Mouse (Mus musculus) T-helper 2 cell (primary cell): ENCODE results near the gene Tbrg1.

Experiments
- in situ Hi-C: fragments of 300-600 bp; cut with MboI, MseI; formaldehyde crosslinking; loops from one replicate; pipeline ENCODE4 v1.15.1; 2025; ENCODE audit warnings: high pct_unique_total_duplicates

The Tbrg1 gene

GRCm38 (mm10) chr9:37632305-37632704 lies 24.8 kb downstream of the Tbrg1 start:
- in situ Hi-C loops: no loop called here

GRCm38 (mm10) chr9:37629941-37630340 lies 27.2 kb downstream of the Tbrg1 start:
- in situ Hi-C loops: no loop called here

DNA sequence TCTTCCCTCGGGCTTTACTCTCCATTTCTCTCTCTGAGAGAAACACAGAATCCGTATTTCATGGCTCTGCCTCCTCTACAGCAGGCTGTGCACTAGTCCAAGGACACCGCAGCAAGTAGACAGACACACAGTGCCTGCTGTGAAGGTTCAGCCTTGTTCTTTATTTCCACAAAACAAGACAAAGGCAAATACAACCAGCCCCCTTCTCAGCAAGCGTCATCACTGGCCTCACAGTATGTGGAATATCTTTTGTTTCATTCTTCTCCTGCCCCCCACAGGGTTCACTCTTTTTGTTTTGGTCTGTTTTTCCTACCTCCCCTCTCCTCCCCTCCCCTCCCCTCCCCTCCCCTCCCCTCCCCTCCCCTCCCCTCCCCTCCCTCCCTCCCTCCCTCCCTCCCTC lies 28.5 kb downstream of the Tbrg1 start:
- in situ Hi-C loops: no loop called here

DNA sequence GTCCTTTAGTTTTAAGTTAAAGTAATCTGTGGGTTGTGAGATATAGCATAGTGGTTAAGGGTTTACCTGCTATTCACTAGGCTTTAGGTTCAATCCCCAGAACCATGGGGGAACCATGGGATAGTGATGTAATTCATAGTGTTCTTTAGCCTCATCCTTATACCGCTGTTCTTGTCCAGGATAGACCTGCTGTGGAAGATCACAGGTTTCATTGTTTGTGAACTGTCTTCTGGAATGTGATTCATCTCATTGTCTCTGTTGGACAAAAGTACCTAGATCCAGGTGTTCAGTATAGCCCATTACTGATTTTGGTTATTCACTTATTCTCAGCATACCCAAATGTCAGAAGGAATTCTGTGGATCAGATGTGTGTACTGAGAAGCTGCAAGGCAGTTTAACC lies 29.8 kb downstream of the Tbrg1 start:
- in situ Hi-C loops: no loop called here

- in situ Hi-C loops: no loop called here
These were observed 31.0 kb downstream of the Tbrg1 start for GRCm38 (mm10) chr9:37626103-37626567.

DNA sequence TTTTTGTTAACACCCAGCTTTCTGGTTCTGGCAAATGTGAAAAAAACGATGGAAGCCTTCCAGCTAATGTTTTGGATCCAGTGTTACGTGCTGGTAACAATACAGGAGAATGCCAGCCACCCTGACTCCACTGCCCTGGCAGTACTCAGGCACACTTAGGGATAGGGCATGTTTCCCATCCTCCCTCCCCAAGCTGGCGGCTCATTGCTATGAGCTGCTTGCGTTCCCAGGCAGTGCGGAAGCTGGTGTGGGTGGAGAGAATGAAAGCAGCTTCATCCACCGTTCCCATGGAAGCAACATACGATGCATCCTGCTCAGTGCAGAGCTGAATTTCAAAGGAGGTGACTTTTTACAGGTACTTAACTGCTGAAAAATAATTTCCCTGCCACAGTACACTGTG lies 31.5 kb downstream of the Tbrg1 start:
- in situ Hi-C loops: no loop called here

GRCm38 (mm10) chr9:37625129-37625528 lies 32.0 kb downstream of the Tbrg1 start:
- in situ Hi-C loops: no loop called here

GRCm38 (mm10) chr9:37624502-37624901 lies 32.6 kb downstream of the Tbrg1 start:
- in situ Hi-C loops: no loop called here

- in situ Hi-C loops: no loop called here
These were observed 33.1 kb downstream of the Tbrg1 start for GRCm38 (mm10) chr9:37623981-37624380.

DNA sequence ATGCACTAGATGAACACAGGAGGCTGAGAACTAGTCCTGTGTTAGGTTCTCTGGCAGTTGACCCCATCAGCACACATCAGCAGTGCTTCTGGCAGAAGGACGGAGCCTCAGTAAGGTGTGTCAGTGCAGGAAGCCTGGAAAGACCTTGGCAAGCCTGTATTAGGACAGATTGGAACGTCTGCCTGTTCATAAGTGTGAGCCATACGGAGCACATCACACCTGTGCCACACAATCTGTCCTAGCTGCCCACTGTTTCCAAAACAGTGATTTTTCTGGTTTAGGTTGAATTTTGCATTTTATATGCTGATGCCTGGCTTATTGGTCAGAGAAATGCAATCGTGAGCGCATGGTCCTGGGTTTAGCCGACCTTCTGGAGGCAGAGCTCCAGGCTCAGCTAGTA lies 35.8 kb downstream of the Tbrg1 start:
- in situ Hi-C loops: no loop called here

- in situ Hi-C loops: loop anchor here (5.0 kb wide), 2 partner anchors 154 to 194 kb away; no protein-coding TSS in a partner anchor
These were observed 40.3 kb downstream of the Tbrg1 start for GRCm38 (mm10) chr9:37616770-37617169.

DNA sequence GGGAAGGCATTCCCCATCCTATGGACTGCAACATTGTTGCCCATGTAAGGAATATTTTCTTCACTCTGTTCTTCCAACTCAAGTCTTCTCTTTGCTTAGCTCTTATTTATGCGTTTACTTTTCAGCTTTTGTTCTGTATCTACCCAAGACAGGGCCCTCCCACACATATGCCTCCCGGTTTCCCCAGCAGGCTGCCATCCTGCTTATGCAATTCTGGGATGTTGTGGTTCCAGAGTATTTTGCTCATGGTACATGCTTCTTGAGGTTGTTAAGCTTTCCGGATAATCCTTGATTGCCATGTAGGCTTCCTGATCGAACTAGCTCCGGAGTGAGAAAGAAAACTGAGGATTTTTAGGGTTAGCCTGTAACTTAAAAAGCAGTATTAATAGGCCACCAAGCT lies 41.9 kb downstream of the Tbrg1 start:
- in situ Hi-C loops: loop anchor here (5.0 kb wide), 2 partner anchors 153 to 193 kb away; no protein-coding TSS in a partner anchor

DNA sequence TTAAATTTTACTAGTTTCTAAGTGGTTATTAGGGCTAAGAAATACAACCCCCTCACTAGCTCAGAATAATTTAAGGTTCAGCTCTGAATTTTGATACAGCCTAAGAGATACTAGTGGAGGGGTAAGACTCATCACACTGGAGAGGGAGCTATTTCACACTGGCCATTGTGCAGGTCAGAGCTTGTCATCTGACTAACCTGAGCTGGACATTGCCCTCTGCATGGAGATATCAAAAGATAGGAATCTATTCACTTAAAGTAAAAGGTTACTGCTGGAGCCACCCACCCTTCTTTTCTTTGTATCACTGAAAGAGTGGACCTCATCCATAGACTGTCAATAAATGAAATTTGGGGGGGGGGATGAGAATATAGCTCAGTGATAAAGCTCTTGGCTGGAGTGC lies 42.8 kb downstream of the Tbrg1 start:
- in situ Hi-C loops: no loop called here

DNA sequence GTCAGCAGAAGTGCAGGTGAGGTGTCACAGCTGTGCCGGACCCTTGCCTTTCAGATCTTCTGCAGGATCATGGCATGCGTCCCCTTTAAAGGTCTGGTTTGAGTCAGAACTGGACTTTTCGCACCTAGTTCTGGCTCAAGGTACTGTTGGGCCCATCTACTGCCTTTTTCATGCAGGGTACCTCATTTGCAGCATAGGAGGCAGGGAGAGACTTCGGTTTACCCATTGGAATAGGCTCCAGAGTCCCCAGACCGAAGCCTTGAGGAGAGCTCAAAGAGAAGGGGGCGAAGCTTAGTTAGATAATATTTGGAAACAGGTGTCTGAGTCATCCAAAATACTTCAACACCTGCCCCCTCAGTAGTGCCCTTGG lies 43.2 kb downstream of the Tbrg1 start:
- in situ Hi-C loops: no loop called here

DNA sequence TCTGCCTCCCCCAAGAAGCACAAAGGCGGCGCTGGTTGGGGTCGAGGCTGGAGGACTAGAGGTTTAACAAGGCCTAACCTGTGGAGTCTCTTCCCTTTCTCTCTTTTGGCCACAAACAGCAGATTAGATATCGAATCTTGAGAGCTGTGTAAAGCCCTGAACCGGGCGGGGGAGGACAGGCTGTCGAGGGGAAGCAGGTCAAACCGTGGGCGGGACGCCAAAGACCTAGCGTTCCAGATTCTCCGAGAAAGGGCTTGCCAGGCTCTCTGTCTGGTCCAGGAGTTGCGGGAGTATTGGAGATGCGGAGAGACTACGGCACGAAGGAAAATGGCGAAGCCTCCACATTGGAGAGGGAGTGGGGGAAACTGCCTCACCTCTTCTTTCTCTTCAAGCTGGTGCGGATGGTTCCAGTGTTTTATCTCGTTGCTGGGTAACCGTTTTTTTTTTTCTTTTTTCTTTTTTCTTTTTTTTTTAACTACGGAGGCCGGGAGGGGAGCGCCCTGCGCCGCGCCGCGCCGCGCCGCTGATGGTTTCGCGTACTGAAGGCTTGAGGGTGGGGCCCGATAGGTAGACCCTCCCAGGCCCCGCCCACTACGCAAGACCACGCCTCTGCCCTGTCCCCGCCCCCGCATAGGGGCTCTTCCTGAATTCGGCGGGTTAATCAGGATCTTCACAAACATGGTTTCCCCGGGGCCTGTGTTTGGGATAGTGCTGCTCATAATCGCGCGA lies 43.8 kb downstream of the Tbrg1 start, which contains the start of gene Spa17:
Gene Spa17, minus strand, starts transcription at position 541 of the 729 bp plus-strand sequence.
- in situ Hi-C loops: no loop called here

DNA sequence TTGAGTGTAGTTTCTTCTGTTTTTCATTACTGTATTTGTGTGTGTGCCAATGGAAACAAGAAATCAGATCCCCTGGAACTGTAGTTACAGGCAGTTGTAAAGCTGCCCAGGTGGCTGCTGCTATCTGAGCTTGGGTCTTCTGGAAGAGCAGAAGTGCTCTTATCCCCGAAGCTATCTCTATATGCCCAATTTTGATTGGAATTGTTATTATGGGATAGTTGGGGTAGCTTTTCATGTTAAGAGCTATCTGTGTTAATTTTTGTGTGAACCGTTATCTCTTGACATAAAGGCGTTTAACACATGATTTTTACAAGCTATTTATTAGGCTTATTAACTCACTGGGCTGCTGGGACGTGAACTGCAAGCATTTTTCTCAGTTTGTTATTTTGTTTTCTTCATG lies 47.6 kb downstream of the Tbrg1 start:
- in situ Hi-C loops: no loop called here

DNA sequence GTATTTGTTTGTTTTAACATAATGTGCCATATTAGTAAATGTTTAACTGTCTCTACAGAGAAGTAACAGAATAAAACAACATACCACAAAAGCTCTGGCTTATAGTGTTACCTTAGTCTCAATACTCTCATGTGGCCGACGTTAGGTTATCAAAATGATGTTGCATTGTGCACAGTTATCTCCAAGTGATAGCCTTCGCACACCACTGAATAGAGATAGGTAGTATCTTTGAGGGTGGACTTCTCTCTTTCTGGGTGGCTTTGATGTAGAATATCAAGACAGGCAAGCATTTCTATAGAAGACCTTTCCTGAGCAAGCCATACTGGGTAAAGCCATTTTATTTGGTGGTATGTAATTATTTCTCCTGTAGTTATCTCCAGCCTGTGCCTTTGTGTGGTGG lies 52.0 kb downstream of the Tbrg1 start:
- in situ Hi-C loops: no loop called here

DNA sequence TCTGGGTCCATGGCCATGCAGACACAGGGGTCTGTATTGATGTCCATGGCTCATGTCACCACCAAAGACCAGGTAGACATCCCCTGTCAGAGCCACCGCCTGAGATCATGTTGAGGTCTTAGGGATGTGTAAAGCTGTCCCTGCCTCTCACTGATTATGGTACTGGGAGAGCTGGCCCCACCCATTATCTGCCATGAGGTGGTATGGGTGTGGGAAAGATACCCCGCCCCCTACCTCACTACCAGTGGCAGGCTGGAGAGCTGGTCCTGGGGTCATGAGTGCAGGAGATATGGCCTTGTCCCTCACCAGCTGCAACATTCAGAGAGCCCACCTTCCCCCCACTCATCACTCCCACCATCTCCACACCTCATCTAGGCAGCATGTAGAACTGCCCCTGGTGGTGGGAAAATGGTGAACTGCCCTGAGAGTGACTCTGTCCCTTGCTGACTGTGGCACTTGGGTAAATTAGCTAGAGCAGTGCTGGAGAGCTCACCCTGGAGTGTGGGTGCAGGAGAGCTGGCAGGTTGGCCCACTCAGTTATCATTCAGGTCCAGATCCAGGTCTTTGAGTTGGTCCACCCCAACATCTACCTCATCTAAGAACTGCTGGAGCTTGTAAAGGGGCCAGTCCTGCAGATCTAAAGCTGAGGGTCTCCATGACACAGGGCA lies 56.4 kb downstream of the Tbrg1 start:
- in situ Hi-C loops: no loop called here
